Mouse (Mus musculus): ENCODE data around the gene Nfatc4.

The Nfatc4 gene

GRCm38 (mm10) chr14:55855101-55855561 is 32.2 kb downstream of the Nfatc4 start:
- no peak for DNase-seq

- no peak for DNase-seq
These were observed 34.6 kb downstream of the Nfatc4 start for GRCm38 (mm10) chr14:55857588-55857987.

DNA sequence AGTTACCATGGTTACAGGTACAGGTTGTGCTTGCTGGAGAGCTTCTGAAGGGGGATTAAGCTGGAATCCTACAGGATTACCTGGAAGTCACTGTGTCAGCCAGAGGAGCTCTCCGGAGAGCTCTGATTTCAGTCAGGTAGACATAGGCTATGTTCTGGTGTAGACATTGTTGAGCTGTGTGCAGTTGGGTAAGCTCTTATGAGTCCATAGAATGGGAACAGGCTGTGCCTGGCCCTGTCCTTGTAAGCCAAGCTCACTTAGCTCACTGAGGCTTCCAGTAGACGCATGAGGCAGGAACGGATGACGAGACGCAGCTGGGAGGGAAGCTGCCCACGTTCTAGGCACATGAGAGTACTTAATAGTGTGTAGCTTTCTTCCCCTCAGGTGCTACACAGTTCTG is 39.2 kb downstream of the Nfatc4 start:
- no peak for DNase-seq

- no peak for DNase-seq
These were observed 40.0 kb downstream of the Nfatc4 start for GRCm38 (mm10) chr14:55862970-55863369.

- peak; percentile 69 for DNase-seq
These were observed 40.8 kb downstream of the Nfatc4 start for GRCm38 (mm10) chr14:55863773-55864172.

GRCm38 (mm10) chr14:55866962-55867361 is 44.0 kb downstream of the Nfatc4 start:
- no peak for DNase-seq

DNA sequence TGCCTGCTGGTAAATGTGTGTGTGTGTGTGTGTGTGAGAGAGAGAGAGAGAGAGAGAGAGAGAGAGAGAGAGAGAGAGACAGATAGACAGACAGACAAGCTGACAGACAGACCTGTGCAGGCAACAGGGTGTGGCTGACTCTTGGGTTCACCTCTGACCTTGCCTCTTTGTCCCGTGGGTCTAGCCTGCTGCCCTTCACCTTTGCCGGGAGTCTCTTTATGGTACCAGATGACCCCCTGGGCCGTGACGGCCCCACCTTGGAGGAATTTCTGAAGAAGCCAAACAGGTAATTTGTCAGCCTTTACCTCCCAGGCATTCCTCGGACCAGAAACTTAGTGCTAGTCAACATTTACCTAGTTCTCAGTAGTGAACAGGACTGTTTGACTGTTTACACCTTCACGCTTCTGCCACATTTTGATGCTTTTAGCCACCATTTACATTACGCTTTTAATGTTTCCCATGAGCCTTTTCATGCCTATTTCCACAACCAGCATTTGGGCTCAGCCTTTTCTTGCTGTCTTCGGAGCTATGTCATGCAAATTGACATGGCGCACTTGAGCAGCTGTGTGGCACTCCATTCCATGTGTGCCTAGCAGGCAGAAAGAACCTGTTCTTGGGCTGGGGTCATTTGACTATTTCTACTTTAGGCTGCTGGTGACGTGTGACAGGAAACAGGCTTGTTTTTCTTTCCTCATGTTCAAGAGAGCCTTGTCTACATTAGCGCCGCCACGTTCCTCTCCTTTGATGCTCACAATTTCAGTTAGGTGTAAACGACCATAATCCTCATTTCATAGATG is 45.5 kb downstream of the Nfatc4 start:
- no peak for DNase-seq

- no peak for DNase-seq
These were observed 46.6 kb downstream of the Nfatc4 start for GRCm38 (mm10) chr14:55869538-55869937.

- no peak for DNase-seq
These were observed 49.1 kb downstream of the Nfatc4 start for GRCm38 (mm10) chr14:55872039-55872438.

- no peak for DNase-seq
These were observed 49.6 kb downstream of the Nfatc4 start for GRCm38 (mm10) chr14:55872551-55872950.

DNA sequence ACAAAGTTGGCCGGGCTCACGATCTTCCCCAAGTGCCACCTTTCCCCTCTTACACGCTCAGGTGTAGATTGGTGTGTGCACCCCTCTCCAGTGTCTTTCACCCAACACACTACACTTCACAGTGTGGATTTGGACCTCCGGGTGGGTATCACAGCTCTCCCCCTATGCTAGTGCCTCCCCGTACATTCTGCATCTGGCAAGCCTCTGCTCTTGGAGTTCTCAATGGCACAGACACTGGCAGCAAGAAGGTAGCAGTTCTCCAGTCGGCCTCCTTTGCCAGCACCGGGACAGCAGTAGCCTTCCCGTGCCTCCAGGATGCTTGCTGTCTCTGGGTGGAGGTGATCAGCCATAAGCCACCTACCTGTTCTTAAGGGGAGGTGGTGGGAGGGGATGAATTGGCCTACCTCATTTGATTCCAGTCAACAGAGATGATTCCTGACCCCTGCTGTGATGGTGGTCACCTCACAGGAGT is 50.3 kb downstream of the Nfatc4 start:
- no peak for DNase-seq

DNA sequence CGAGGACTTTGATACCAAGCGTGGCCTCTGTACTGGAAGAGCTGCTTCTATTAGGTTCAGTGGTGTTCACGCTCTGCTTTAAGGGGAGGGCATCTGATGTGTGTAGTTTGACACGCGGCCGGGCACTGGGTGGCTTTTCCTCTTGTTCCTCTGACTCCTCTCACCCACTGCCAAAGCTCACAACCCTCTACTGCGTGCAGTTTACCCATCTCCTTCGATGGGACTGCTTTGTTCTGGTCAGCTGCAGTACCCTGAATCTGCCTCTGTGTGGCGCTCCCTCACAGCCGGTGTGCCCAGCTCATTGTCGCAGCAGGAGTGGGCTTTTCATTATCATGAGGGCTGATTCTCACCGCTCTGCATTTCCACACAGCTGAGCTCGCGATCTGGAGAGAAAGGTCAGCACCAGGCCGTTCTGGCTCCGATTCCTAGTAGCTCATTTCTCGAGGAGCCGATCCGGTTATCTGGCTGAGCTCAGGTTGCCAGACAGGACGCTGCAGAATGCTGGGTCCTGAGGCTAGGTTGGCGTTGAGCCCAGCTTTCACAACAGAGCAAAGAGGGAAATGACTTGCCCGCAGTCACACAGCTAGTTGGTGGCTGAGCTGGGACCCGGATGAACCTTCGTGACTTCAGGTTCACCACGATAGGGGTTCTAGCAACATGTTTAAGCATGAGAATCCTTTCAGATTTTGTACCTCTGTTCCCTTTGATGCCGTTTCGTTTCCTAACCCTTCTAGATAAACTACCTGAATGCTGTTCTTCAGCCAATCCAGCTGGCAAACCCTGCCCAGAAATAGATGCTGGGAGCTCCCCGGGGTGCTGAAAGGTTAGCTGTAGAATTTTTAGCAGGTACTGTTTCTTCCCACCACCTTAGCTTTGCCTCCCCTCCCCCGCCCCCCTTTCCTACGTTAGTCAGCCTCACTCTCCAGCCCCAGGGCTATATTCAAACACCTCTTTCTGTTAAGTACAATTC is 51.1 kb downstream of the Nfatc4 start:
- DNase-seq = peak; percentile 62

DNA sequence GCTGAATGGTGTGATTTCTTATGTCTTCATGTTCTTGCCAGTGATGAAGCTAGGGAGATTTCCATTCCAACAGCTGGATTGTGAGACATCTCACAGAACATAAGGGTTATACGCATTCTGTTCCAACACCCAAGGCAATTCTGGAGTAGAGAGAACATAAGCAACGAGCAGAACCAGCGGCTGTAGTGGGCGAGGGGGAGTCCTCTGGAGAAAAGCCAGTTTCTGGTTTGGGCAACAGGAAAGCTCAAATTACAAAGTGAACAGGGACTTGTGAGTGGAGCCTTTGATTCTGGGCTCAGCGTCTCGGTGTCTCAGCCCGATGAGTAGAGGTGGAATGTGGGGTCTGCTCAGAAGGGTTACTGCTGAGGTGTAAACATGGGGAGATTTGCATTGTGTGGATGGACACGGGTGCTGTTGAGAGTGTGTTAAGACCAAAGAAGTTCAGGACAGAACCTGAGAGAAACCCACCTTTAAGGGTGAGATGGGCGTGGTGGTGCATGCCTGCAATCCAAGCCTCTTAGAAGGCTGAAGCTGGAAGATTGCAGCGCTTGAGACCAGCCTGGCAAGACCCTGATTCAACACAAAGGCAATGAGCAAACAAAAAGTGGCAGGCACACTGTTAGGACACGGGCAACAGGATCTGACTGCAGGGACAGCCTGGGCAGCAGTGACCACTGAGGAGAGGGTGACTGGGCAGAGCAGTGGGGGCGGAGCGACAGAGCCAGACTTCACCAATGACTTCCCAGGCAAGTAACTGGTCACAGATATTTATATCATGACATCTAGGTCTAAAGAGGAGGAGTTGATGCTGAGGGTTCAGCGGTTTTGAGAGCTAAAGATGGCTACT is 54.7 kb downstream of the Nfatc4 start:
- no peak for DNase-seq

DNA sequence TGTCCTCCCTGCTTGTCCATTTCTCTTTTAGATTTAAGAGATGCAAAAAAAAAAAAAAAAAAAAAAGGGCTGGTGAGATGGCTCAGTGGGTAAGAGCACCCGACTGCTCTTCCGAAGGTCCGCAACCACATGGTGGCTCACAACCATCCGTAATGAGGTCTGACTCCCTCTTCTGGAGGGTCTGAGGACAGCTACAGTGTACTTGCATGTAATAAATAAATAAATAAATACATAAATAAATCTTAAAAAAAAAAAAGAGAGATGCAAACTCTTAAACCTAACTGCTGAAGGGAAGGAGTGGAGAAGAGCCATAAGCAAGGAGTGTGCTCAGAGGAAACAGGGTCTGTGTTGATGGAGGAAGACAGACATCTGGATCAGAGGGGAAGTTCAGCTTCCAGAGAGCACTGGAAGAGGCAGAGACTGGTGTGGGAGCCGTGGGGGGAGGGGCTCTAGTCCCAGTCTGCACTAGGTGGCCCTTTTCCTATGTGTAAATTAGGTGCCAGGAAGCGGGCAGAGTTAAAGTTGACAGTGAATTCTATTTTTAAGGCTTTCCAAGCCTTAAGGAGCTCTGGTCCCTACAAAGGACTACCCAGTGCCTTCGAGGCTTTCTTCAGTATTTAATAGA is 55.5 kb downstream of the Nfatc4 start:
- DNase-seq = no peak

GRCm38 (mm10) chr14:55879623-55880022 is 56.7 kb downstream of the Nfatc4 start:
- peak; percentile 75 for DNase-seq

- DNase-seq = no peak
These were observed 58.0 kb downstream of the Nfatc4 start for GRCm38 (mm10) chr14:55880982-55881381.

GRCm38 (mm10) chr14:55882171-55882641 is 59.3 kb downstream of the Nfatc4 start:
- DNase-seq = peak; percentile 71

DNA sequence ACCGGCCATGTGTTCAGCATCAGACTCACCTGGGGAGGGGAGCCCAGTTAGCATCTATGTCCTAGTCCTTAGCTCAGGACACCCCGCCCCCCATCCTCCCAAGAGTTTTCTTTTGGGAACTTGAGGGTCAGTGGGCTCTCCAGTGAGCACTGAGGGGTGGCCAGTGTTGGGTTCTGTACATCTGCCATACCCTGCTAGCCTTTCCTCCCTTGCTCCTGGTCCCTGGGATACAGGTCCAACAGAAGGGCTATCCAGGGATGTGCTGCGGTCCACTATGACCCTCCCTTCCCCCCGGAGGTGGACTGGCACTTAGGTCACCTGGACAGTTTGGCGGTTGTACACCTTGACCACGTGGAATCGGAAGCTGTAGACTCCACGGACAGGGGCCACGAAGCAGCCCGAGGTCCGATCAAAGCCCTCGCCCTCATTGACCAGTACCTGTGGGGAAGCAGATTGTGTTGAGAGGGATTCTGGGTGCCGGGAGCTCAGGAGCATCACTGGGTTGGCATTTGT is 60.3 kb downstream of the Nfatc4 start:
- DNase-seq = no peak

Data from kidney, adult 11 months (tissue).